Mouse (Mus musculus) heart, embryonic 16.5 days (tissue): ENCODE data around the gene Ptcd3. TPM values are rescaled to one million over a fixed set of nuclear protein-coding genes. Genes with fewer than 3 reads are reported as not detected.
A peak's percentile ranks its signal among the peaks of the same experiment; 100 is the strongest.

Experiments used
- ATAC-seq: fragments of 200-750 bp; cut with Nextera tagmentation; replicated peaks from 2 replicates; pipeline ENCODE4 v1.8.0; 2017; ENCODE audit warnings: moderate number of reproducible peaks; ENCODE audit not compliant: insufficient read depth, low FRiP score; ENCODE audit errors: extremely low read depth
- H3K27ac ChIP-seq: fragments of 300-500 bp; sonication (generic); 2 replicates; pipeline ENCODE4 v1.5.1; 2014; ENCODE audit warnings: mild to moderate bottlenecking, low read length, control low read depth, moderate library complexity
- H3K27me3 ChIP-seq: fragments of 300-500 bp; sonication (generic); 2 replicates; pipeline ENCODE4 v1.6.1; 2014; ENCODE audit warnings: low read length, mixed read lengths; ENCODE audit not compliant: control insufficient read depth, insufficient read depth
- H3K36me3 ChIP-seq: fragments of 300-500 bp; sonication (generic); 2 replicates; pipeline ENCODE4 v1.6.1; 2014; ENCODE audit not compliant: control insufficient read depth, insufficient read depth
- H3K4me1 ChIP-seq: fragments of 300-500 bp; sonication (generic); 2 replicates; pipeline ENCODE4 v1.6.1; 2014; ENCODE audit warnings: low read length, mixed read lengths; ENCODE audit not compliant: control insufficient read depth, insufficient read depth
- H3K4me2 ChIP-seq: fragments of 300-500 bp; sonication (generic); 2 replicates; pipeline ENCODE4 v1.6.1; 2014; ENCODE audit warnings: low read depth, mild to moderate bottlenecking, control low read depth, low read length
- H3K4me3 ChIP-seq: fragments of 300-500 bp; sonication (generic); 2 replicates; pipeline ENCODE4 v1.5.1; 2014; ENCODE audit warnings: mild to moderate bottlenecking, control low read depth, low read length
- H3K9ac ChIP-seq: fragments of 300-500 bp; sonication (generic); 2 replicates; pipeline ENCODE4 v1.6.1; 2014; ENCODE audit warnings: low read length, control low read depth
- H3K9me3 ChIP-seq: fragments of 300-500 bp; sonication (generic); replicated peaks from 2 replicates; pipeline ENCODE4 v1.6.1; 2016; ENCODE audit warnings: low read length; ENCODE audit not compliant: control insufficient read depth
- whole genome bisulfite sequencing: fragments of 180-500 bp; shearing (Covaris S2); extraction: QIAGEN DNeasy Blood & Tissue Kit; methylation state at CpG from one replicate; pipeline ENCODE4 v1.1.7; 2014; 5-methylcytosine and 5-hydroxymethylcytosine counted together
- polyA plus RNA-seq: library from polyadenylated mRNA; unstranded; fragments of >200 nt; fragmentation: Nextera tagmentation; extraction: Ambion mirVana; gene quantifications from 2 replicates; pipeline ENCODE4 v1.2.1, GENCODE M21; 2015

Ptcd3 gene
- 107 and 114 TPM in 2 replicates for polyA plus RNA-seq

- peaks cover 22% of the 10 kb centered on the region for H3K4me1 ChIP-seq
- peak; percentile 87 for ATAC-seq
- peaks cover 16% of the 10 kb centered on the region for H3K36me3 ChIP-seq
- peak within 1 kb of the TSS; percentile 91 for H3K4me2 ChIP-seq
- peak within 1 kb of the TSS; percentile 78 for H3K4me3 ChIP-seq
- WGBS, result under 1% methylated on average over 58 of the region's 58 CpGs
- H3K27me3 ChIP-seq, result no peaks in the 10 kb centered on the region
- peak within 1 kb of the TSS; percentile 86 for H3K9ac ChIP-seq
- peak within 1 kb of the TSS; percentile 82 for H3K27ac ChIP-seq
- no peaks in the 10 kb centered on the region for H3K9me3 ChIP-seq
Observed at GRCm38 (mm10) chr6:71908481-71909381, at the start of gene Ptcd3, which contains the start of gene Polr1a. TSS of gene Ptcd3 (minus strand) at chr6:71908750. TSS of gene Polr1a (plus strand) at chr6:71909053.

- H3K9me3 ChIP-seq, result no peaks in the 10 kb centered on the region
- no peak overlapping the region for H3K4me3 ChIP-seq
- H3K9ac ChIP-seq, result no peak overlapping the region
- H3K4me2 ChIP-seq, result no peak overlapping the region
- H3K27ac ChIP-seq, result no peak overlapping the region
- H3K36me3 ChIP-seq, result peaks cover 43% of the 10 kb centered on the region
- H3K4me1 ChIP-seq, result no peaks in the 10 kb centered on the region
- H3K27me3 ChIP-seq, result no peaks in the 10 kb centered on the region
- 79% methylated on average over 5 of the region's 5 CpGs for WGBS
- ATAC-seq, result no peak
Observed at GRCm38 (mm10) chr6:71951192-71951591, 42.6 kb upstream of the Ptcd3 start.

DNA sequence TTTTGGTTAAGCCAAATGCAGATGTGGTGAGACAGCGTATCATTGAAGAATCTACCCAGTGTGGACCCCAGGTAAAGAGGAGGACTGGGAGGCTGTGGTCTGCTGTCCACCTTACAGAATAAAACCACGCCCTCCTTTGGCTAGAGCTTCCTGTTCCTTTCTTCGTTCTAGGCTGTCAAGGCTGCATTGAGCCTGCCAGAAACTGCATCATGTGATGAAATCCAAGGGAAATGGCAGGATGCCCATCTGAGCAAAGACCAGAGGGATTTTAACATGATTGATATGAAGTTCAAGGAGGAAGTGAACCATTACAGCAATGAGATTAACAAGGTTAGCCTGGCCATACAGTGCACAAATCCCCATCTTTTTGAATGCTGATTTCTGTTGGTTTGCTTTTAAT, 42.0 kb upstream of the Ptcd3 start:
- Histone ChIP-seq H3K4me3 (no peak overlapping the region), H3K36me3 (peaks cover 47% of the 10 kb centered on the region), H3K9me3 (no peaks in the 10 kb centered on the region), H3K4me2 (no peak overlapping the region), H3K4me1 (no peaks in the 10 kb centered on the region), H3K27ac (peak overlapping the region; percentile 11; the same call in 1 of the 2 replicates), H3K9ac (no peak overlapping the region), H3K27me3 (no peaks in the 10 kb centered on the region)
- no peak for ATAC-seq
- WGBS, result 64% methylated on average over 3 of the region's 3 CpGs

DNA sequence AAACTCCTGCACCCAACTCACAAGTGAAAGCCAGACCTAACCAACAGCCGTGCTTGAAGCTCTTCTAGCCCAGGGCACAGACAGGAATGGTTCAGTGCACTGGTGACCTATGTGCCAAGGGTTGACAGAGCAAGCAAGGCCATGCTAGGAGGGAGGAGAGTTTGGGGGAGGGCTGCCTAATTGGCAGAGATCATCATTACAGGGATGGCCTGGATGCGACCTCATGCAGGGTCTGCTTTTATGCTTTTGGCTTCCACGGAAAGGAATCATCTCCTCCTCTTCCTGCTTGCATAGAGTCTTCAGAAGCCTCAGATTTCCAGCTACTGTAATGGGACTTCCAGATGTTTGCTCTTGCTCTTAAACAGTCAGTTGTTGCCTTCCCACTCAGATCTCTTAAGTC, 41.2 kb upstream of the Ptcd3 start:
- Histone ChIP-seq H3K4me3 (no peak overlapping the region), H3K27me3 (no peaks in the 10 kb centered on the region), H3K4me2 (no peak overlapping the region), H3K9ac (no peak overlapping the region), H3K9me3 (no peaks in the 10 kb centered on the region), H3K4me1 (no peaks in the 10 kb centered on the region), H3K36me3 (peaks cover 43% of the 10 kb centered on the region), H3K27ac (peak overlapping the region; percentile 40)
- no peak for ATAC-seq
- 69% methylated on average over 3 of the region's 3 CpGs for WGBS

- H3K27me3 ChIP-seq, result no peaks in the 10 kb centered on the region
- no peak overlapping the region for H3K4me2 ChIP-seq
- H3K27ac ChIP-seq, result no peak overlapping the region
- H3K36me3 ChIP-seq, result peaks cover 32% of the 10 kb centered on the region
- no peaks in the 10 kb centered on the region for H3K4me1 ChIP-seq
- no peak overlapping the region for H3K9ac ChIP-seq
- 88% methylated on average over 8 of the region's 8 CpGs for WGBS
- no peaks in the 10 kb centered on the region for H3K9me3 ChIP-seq
- no peak overlapping the region for H3K4me3 ChIP-seq
- no peak for ATAC-seq
Observed at GRCm38 (mm10) chr6:71946121-71946520, 37.6 kb upstream of the Ptcd3 start.

- ATAC-seq, result no peak
- H3K27me3 ChIP-seq, result no peaks in the 10 kb centered on the region
- peaks cover 7% of the 10 kb centered on the region for H3K4me1 ChIP-seq
- 84% methylated on average over 6 of the region's 6 CpGs for WGBS
- H3K27ac ChIP-seq, result no peak overlapping the region
- H3K9ac ChIP-seq, result no peak overlapping the region
- H3K4me3 ChIP-seq, result no peak overlapping the region
- no peaks in the 10 kb centered on the region for H3K9me3 ChIP-seq
- H3K36me3 ChIP-seq, result peaks cover 35% of the 10 kb centered on the region
- H3K4me2 ChIP-seq, result no peak overlapping the region
Observed at GRCm38 (mm10) chr6:71945101-71945500, 36.6 kb upstream of the Ptcd3 start.

DNA sequence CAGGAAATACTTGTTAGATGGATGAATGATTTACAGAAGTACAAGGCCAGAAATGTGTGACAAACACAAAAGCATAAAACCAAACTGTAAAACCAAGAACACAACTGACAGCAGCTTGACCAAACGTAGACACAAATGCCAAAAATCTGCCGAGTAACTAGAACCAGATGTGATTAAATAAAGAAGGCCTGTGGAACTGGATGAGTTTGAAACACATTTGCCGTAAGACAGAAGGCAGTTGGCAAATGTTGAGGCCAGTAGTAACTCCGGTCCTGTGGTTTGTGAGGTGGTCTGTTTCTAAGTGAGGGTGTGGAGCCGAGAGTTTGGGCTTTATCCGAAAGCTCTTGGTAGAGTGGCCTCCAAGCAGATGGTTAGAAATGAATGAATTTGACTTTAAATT, 32.4 kb upstream of the Ptcd3 start:
- Histone ChIP-seq H3K27me3 (no peaks in the 10 kb centered on the region), H3K4me2 (no peak overlapping the region), H3K9ac (no peak overlapping the region), H3K27ac (no peak overlapping the region), H3K4me3 (no peak overlapping the region), H3K36me3 (peaks cover 43% of the 10 kb centered on the region), H3K9me3 (no peaks in the 10 kb centered on the region), H3K4me1 (peaks cover 16% of the 10 kb centered on the region)
- WGBS, result 82% methylated on average over 6 of the region's 6 CpGs
- ATAC-seq, result no peak

- no peak overlapping the region for H3K4me2 ChIP-seq
- peak overlapping the region; percentile 26; the same call in 1 of the 2 replicates for H3K9ac ChIP-seq
- no peak overlapping the region for H3K4me3 ChIP-seq
- peaks cover 39% of the 10 kb centered on the region for H3K4me1 ChIP-seq
- H3K36me3 ChIP-seq, result peaks cover 37% of the 10 kb centered on the region
- H3K27ac ChIP-seq, result peak overlapping the region; percentile 76
- ATAC-seq, result no peak
- H3K9me3 ChIP-seq, result no peaks in the 10 kb centered on the region
- 39% methylated on average over 2 of the region's 2 CpGs for WGBS
- no peaks in the 10 kb centered on the region for H3K27me3 ChIP-seq
Observed at GRCm38 (mm10) chr6:71935737-71936136, 27.2 kb upstream of the Ptcd3 start.

DNA sequence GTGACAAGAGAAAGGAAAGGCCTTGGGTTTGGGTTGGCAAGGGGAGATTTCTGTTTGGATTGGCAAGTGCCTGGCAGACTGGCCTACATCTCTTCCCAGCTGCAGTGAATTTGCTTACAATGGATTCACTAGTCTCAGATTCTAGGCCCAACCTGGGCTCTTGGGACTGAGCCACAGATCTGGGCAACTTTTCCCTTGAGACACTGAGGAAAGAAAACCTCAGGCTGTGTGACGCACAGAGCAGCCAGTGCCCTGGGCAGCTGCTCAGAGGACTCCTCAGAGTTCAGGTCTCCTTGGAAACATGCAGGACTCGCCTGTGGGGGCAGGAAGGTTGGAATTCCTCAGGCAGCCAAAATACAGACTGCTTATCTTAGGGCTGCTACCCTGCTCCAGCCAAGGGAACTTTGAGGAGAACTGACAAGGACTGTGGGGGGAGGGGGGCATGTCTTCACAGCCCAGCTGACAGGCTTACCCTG, 25.6 kb upstream of the Ptcd3 start:
- peak overlapping the region; percentile 75 for H3K27ac ChIP-seq
- WGBS, result 20% methylated on average over 2 of the region's 2 CpGs
- peaks cover 45% of the 10 kb centered on the region for H3K36me3 ChIP-seq
- H3K4me3 ChIP-seq, result no peak overlapping the region
- H3K4me1 ChIP-seq, result peaks cover 29% of the 10 kb centered on the region
- ATAC-seq, result peak; percentile 89
- H3K9me3 ChIP-seq, result no peaks in the 10 kb centered on the region
- no peaks in the 10 kb centered on the region for H3K27me3 ChIP-seq
- peak overlapping the region; percentile 32 for H3K9ac ChIP-seq
- H3K4me2 ChIP-seq, result no peak overlapping the region
